Mouse (Mus musculus) monocyte, adult 2 months (primary cell): ENCODE measurements around the gene Gm21209.
"Not testable (repeated sequence)": the region's sequence is repeated elsewhere in the genome, so short reads cannot be mapped to it uniquely, and the experiment has no call there.

Experiments
- DNase-seq, 2 experiments: peaks; one replicate each; pipeline ENCODE4 v3.0.0; 2022; ENCODE audit warnings: low spot score in 2 of 2, low read depth in 1 of 2

Gm21209 gene

DNA sequence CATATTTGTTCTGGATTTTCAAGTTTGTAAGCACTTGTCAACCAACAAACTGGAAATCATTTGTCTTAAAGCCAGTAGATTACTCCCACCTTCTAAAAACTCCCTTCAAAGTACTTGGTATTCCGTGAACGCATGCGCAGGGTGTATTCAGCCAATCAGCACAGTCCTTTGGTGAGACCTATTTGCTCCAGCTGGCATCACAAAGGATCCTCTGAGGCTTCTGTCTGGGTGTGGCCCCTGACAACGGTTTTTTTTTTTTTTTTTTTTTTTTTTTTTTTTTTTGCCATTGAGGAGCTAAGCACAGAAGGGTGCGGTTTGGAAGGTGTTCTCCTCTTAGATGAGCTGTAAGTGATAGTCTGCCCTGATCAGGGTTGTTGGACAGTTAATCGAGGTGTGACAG, at the start of gene Gm21209:
Gene Gm21209 (plus strand): TSS at position 301 of the 400 bp plus-strand sequence.
- not testable (repeated sequence) for DNase-seq
